Mouse (Mus musculus): ENCODE data around the gene Itga4.
A peak's percentile ranks its signal among the peaks of the same experiment; 100 is the strongest.

Itga4 gene

DNA sequence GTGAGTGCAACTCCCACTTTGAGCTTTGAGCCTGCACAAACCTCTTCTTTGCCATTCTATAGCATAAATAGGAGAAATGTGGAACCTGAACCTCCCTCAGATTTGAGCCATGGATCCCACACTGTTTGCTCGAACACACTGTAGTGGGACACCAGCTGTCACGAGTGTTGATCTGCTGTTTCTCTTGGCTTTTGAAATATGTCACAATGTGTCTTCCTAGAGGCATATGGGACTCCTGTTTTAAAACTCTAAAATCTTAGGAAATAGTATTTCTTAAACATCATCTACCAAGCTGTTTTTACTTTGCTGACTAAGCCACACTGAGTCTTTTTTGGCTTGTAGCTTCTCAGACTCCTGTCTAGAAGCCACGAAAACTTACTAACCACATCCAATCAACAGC is 102.6 kb downstream of the Itga4 start:
- no peak for DNase-seq

DNA sequence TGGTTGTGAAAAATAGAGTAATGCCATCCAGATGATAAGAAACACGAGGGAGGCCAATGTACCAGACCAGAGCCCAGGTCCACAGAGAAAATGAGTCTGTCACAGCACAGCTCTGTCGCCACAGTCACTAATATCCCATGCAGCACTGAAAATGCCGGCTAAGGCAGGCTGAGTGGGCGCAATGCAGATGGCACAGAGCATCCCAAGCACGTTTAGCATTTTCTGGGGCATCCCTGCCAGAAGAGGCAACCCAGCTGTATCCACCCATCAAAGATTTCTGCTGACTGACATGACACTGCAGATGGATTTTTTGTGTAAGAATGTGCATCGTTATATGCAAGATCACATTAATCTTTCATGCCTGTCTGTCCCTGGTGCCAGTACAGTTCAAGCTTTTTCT is 106.8 kb downstream of the Itga4 start:
- no peak for DNase-seq

DNA sequence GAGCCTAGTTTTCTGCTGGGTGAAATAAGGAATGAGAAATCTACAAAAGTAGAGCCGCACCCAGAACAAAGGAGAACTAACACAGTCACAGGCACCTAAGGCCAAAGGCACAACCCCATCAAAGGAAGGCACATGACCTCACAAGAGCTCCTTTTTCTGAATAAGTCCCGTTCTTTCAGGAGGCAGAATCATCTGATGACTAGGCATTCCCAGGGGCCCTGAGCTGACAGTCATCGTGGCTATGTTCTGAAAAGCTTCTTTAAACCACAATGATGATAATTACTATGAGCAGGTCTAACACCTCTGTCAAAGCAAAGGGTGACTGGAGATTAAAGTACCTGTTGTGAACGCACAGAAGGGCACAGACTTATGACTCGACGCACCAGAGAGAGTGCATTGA is 108.7 kb downstream of the Itga4 start:
- DNase-seq, result no peak

DNA sequence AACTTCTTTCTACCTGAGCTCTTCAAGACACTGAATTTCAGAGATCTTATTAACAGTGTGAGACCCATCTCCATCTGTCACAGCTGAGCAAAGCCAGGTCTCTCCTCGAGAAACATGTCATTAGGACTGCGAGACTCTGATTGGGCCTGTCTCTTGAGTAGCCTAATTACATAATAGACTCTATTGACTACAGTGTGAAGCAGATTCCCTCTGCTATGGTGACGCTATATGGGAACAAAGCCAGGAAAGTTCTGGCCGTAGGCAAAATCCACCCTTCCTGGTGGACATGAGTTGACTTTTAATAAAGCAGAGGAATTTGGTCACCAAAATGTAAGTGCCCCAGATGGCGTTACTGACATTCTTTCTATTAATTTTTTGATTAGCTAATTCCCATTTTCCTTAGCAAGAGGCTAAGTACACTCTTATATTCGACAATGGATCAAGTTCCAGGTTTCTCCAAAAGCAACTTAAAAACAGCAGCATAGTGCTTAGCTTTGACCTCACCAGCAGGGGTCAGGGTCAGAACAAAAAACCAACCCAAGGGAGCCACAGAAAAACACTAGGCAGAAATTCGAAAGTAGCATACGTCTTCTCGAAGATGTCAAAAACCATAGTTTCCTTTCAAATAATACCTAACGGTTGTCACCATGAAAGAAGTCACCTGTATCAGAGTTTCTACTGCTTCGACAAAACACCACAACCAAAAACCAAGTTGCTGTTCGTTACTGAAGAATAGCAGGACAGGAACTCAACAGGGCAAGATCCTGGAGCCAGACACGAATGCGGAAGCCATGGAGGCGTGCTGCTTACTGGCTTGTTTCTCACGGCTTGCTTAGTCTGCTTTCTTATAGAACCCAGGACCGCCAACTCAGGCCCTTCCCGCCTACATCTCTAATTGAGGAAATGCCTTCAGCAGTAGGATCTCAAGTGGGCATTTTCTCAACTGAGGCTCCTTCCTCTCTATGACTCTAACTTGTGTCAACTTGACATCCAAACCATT is 112.5 kb downstream of the Itga4 start:
- peak in 1 of 2 experiments; percentile 18 for DNase-seq

DNA sequence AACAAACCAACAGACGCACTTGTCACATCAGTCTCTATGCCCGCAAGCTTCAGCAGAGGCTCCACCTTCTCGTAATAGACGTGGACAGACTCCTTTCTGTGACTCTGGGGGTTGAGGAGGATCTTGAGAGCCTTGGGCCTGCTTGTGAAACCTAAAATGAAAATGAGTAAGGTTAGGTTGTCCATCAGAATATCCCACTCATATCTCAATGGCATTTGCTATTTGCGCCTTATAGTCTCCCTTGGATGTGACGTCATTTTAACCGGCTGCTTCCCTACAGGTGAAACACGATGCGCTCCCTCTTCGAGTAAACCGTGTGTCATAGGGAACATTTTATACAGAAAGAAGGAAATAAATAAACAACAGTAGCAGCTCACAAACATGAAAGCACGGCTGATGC is 113.4 kb downstream of the Itga4 start:
- no peak for DNase-seq

DNA sequence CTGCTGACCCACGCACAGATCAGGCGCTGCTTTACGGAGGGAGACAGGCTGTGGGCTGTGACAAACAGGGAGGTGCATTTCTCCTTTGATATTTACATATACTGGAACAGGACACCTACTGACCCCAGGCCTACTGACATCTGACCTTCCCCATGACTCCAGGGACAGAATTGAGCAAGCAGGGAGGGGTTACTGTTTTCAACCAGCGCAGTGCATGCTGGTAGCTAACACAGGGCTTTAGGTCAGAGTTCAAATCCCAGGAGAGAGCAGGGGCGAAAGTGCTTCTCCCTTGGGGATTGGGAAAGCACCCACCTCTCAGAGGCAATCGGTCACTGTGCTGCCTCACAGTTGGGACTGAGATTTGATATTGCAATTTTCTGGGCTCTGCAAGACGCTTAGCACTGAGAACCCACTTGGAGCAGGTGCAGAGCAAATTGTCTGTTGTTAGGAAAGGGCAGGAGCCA is 113.9 kb downstream of the Itga4 start:
- no peak for DNase-seq

DNA sequence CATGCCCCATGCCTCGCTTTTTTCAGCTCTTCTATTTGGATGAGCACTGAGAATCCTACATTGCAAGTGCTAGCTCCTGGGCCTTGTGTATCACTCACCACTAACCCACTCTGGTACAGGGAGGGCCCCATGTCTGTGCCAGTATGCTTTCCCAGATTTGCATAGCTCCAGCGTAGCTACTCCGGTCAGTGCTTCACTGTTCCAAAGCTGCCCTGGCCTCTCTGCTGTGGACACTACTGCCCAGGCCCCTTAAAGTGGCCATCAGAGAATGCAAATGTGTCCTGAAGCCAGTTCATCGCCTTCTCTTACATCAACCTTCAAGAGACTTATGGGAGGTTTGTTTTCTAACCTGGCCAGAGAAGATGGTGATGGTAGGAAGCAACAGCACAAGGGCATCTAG is 114.7 kb downstream of the Itga4 start:
- DNase-seq, result no peak

DNA sequence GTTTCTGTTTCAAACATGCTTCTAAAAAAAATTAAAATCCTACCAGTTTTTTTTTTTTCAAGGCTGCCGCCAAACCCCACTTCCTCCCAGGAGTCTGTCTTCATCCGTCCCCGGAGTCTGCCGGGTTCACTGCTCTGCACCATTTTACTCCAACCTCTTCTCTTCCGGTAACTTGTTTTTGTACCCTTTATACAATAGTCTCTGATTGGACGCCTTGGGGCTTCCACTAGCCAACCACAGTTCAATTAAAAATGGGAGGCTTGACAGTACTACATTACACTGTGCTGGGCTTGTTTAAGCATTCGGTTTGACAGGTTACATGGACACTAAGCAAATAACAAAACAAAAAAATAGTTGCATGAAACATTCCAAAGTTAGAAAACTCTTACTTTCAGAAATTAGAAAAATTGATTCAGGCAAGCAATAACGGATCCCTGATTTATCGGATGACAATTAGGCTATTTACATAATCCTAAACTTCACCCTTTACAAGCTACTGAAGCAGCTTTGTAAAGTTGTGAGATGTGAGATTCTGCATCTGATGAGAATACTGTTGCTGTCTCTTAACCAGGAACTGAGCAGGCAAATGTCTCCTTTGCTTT is 115.6 kb downstream of the Itga4 start:
- DNase-seq, result peak in 1 of 2 experiments; percentile 9

DNA sequence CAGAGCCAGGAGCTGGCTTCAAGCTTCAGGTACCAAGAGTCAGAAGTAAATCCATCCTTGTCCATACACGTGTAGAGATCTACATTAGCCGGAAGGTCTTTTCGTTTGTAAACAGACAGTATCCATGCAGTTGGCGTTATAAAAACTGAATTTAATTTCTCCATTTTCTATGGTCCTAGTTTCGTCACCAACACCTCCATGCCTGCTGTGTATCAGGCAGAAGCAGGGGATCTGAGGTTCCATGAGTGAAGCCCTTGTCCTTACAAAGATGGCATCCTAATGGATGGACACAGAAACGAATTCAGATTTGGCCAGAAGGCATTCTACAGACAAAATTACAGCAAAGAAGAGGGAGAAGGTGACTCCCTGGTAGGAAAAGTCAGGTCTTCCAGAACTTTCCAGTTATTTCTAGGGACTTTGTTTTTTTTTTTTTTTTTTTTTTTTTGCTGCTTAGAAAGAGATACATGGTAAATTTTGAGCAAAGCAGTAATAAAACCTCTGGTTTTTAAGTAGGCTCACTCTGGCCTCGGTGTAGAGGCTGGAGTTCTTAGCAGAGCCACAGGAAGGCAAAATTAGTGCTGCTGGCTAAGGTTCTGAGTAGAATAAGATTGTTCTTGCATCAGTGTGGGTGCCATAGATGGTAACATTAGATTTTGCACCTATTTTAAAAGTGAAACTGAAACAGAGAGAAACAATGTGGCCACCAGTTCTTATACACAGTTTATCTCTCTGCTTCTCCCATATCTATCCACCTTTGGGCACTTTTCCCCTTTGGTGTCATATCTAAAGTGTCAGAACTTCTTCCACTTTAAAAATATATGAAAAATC is 116.3 kb downstream of the Itga4 start:
- no peak for DNase-seq

DNA sequence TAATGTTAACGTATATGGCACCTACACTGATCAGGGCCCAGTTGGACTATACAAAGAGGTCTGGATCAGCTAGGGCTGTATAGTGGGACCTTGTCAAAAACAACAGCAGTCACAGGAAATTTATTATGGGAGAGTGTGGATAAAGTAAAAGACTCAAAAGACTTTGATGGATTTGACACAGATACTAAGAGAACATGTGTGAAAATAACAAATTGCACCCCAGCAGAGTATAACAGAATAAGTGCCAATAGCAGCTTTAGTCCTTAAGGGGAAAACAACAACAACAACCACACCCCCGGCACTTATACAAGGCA is 116.9 kb downstream of the Itga4 start:
- DNase-seq, result no peak

DNA sequence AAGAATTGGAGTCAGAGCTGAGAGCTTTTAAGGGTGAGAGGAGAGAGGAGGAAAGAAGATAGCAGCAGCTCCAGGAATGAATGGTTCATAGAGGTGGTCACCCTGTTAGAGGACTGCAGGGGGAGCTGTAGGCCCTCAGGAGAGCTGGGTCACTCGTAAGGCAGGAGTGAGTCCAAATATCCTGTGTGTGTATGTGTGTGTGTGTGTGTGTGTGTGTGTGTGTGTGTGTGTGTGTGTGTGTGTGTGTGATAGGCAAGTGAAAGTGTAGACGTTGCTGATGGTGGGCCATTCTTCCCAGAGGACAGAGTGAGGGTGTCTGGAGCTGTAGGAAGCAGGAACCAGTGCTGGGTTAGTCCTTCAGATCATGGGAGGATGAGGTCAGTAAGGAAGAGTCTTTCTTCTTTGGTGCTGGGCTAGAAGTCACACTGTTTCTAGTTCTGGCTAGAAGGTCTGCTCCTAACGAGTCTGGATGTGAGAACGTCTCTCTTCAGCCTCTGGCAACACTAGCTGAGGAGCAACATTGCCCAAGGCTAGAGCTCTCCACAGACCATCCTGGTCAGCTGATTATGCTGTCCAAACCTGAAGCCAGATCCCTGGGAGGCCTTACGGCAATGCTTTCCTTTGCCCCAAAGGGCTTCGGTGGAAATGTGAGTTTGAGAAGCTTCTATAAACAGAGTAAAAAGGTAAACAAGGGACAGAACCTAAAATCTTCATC is 117.4 kb downstream of the Itga4 start:
- DNase-seq, result peak; percentile 47 to 74

DNA sequence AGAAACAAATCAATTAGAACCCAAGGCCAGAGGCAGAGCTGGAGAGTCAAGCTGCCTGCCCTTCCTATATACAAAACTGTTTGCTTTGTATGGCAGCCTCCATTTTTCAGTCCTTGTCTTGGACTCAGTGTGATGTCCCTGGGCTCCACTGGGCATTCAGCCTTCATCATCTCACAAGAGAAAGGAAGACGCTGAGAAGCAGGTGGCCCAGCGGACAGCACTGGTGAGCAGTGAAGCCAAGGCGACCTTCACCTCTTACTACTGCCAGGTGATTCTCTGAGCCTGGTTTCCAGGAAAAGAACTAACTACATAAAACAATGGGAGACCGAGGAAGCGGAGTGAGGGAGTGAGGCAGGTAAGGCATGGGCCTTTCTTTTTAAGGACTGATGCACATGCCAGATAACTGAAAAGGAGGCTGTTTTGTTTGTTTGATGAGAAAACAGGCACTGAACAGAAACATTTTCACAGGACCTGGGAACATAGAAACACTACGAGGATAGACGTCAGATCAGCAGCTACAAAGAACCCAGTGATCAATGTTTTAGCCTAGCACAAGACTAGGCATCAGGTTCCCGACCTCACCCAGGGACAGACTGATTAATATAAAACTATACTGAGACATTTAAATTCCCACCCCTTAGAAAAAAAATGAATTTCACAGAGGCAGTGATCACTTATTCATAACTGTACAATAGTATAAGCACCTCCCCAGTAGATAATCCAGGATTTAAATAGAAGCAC is 123.3 kb downstream of the Itga4 start:
- peak in 1 of 2 experiments; percentile 11 for DNase-seq

DNA sequence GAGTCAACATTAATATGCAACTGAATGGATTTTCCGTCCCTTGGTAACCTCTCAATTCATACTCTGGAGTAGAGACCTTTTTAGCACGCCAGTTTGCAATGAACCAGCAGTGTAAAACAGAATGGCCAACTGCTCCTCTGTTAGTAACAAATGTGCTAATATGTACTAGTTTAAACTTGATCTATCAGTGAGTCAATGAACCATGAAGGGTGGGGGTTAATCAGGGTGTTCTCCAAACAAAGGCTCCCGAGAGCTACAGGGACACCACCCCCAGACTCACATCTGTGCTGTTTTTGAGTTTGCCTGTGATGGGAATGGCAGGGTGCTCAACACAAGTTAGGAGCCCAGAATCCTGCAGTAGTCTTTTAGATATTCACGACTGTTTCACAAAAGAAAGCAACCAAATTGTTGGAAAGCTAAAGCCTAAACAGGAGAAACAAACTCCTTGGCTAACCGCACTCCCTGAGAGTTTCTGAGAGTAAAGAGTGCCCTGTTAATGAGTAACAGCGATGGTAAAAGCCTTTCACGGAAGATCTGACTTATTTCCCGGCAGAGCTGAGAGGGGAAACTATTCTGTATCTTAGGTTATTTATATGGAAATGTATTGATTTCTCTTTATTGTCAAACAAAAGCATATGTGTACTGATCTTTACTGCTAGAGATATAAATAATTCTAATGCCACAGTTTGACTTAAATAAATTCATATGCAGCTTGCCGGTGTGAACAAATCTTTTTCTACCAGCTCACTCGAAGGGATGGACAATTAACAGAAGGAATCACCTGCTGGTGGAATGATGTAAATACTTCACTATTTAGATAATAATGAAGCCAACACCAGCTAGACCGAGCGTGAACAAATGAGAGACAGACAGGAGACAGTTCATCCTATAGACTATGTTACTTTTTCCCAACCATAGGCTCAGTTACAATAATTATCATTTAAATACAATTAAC is 124.1 kb downstream of the Itga4 start:
- peak; percentile 12 to 56 for DNase-seq

Data from kidney, postnatal 36 days (tissue).